In the genomic region with DNA sequence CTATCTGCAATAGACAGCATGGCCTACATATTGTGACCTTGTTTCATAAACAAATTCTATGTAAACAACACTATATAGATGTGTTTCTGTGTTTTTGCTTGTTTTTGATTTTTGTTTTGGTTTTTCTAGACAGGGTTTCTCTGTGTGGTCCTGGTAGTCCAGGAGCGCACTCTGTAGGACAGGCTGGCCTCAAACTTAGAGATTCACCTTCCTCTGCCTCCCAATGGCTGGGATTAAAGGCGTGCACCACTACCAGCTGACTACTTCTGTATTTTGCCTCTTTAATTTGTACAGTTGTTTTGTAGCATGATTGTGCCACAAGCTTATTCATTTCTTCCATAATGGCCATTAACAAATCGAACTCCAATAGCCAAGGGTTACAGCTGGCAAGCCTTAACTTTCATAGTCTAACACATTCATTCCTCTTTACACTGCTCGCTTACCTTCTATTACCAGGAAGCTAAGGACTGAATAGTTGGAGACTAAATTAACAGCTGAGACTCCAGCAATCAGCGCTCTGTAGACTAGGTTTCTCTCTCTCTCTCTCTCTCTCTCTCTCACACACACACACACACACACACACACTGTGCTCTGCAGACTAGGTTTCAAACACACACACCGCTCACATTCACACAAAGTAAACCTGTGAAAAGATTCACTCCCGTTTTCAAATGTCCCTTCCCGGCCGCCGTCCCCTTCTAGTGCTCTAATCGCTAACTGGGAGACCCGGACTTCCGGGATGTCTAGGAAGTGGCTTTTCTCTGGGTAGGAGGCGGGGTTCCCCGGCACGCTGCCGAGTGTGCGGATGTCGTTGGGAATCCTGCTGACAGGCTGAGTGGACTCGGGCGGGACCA, we compare ENCODE assay signal across 8 mouse cellular contexts. TPM values are rescaled to one million over a fixed set of nuclear protein-coding genes. Genes with fewer than 3 reads are reported as not detected.
DNase-seq lines count a peak whose midpoint lies in the region; ATAC-seq and TF ChIP-seq lines count a peak whose summit lies in the region.

A gene (plus strand): TSS at position 753 of the 854 bp plus-strand sequence.

- H3K9ac ChIP-seq in ES-Bruce4 (ENCODE audit: low read depth, poor library complexity, severe bottlenecking): peak within 1 kb of the TSS; percentile 84
- peak within 1 kb of the TSS; percentile 76 for H3K9ac ChIP-seq in forebrain, embryonic 14.5 days (ENCODE audit: low read length)
- H3K9ac ChIP-seq in neural tube, embryonic 15.5 days (replicated peaks): peak within 1 kb of the TSS; percentile 80

- no peaks in the 10 kb centered on the region for H3K9me3 ChIP-seq in ES-Bruce4 (replicated peaks; ENCODE audit: control insufficient read depth, insufficient read depth, low read length, poor library complexity, severe bottlenecking)
- H3K9me3 ChIP-seq in forebrain, embryonic 14.5 days (replicated peaks; ENCODE audit: control insufficient read depth, low read length): peaks cover 2% of the 10 kb centered on the region; the same call in 1 of the 2 replicates
- H3K9me3 ChIP-seq in neural tube, embryonic 15.5 days (replicated peaks): no peaks in the 10 kb centered on the region

- 4% methylated on average over 21 of the region's 21 CpGs for WGBS in forebrain, embryonic 14.5 days
- WGBS in neural tube, embryonic 15.5 days: 4% methylated on average over 21 of the region's 21 CpGs

- TF ChIP-seq CTCF in ES-Bruce4 (IDR thresholded peaks at IDR 0.05; ENCODE audit: low read depth, low read length): no peak

- H3K4me3 ChIP-seq in ES-Bruce4 (ENCODE audit: low read depth, low read length): peak within 1 kb of the TSS; percentile 99
- peak within 1 kb of the TSS; percentile 80 for H3K4me3 ChIP-seq in forebrain, embryonic 14.5 days (ENCODE audit: low read depth, low read length)
- H3K4me3 ChIP-seq in neural tube, embryonic 15.5 days (replicated peaks): peak within 1 kb of the TSS; percentile 85

- peaks cover 18% of the 10 kb centered on the region for H3K36me3 ChIP-seq in ES-Bruce4 (ENCODE audit: control insufficient read depth, insufficient read depth, low read length, poor library complexity, severe bottlenecking)
- H3K36me3 ChIP-seq in forebrain, embryonic 14.5 days (ENCODE audit: control insufficient read depth, insufficient read depth, low read length): peaks cover 45% of the 10 kb centered on the region
- H3K36me3 ChIP-seq in neural tube, embryonic 15.5 days: peaks cover 51% of the 10 kb centered on the region

- DNase-seq in forebrain, embryonic 14.5 days (ENCODE audit: low spot score): peak; percentile 97
- DNase-seq in heart, postnatal 14 days: peak; percentile 94 to 96
- DNase-seq in layer of hippocampus, adult 11-12 months (ENCODE audit: low spot score): peak; percentile 96
- DNase-seq in lung, adult 18-20 months: peak; percentile 96
- peak; percentile 94 for DNase-seq in testis, postnatal 14 days (ENCODE audit: low spot score)

- intact Hi-C loops in heart, postnatal 14 days (cut with DNase I): no loop called here

- peak within 1 kb of the TSS; percentile 91 for H3K4me2 ChIP-seq in forebrain, embryonic 14.5 days (ENCODE audit: low read length)
- H3K4me2 ChIP-seq in neural tube, embryonic 15.5 days: peak within 1 kb of the TSS; percentile 79

- no peaks in the 10 kb centered on the region for H3K27me3 ChIP-seq in ES-Bruce4 (ENCODE audit: control insufficient read depth, insufficient read depth, low read length, poor library complexity, severe bottlenecking)
- H3K27me3 ChIP-seq in forebrain, embryonic 14.5 days (replicated peaks; ENCODE audit: control insufficient read depth, insufficient read depth, low read length): no peaks in the 10 kb centered on the region
- H3K27me3 ChIP-seq in neural tube, embryonic 15.5 days (replicated peaks): no peaks in the 10 kb centered on the region

- H3K4me1 ChIP-seq in ES-Bruce4 (ENCODE audit: control insufficient read depth, insufficient read depth, low read length): no peaks in the 10 kb centered on the region
- H3K4me1 ChIP-seq in forebrain, embryonic 14.5 days (ENCODE audit: control insufficient read depth, insufficient read depth, low read length): peaks cover 18% of the 10 kb centered on the region
- H3K4me1 ChIP-seq in neural tube, embryonic 15.5 days: peaks cover 29% of the 10 kb centered on the region

- no peak for TF ChIP-seq POLR2A in ES-Bruce4 (IDR thresholded peaks at IDR 0.05; ENCODE audit: insufficient read depth, low read length)

- peak within 1 kb of the TSS; percentile 42; the same call in 1 of the 2 replicates for H3K27ac ChIP-seq in ES-Bruce4 (ENCODE audit: insufficient read depth, low read length)
- H3K27ac ChIP-seq in forebrain, embryonic 14.5 days (ENCODE audit: low read depth, low read length): peak within 1 kb of the TSS; percentile 45; the same call in 1 of the 2 replicates
- peak within 1 kb of the TSS; percentile 79 for H3K27ac ChIP-seq in neural tube, embryonic 15.5 days (replicated peaks)

- TF ChIP-seq EP300 in ES-Bruce4 (IDR thresholded peaks at IDR 0.05; ENCODE audit: insufficient read depth, low read depth, low read length): no peak

- peak; percentile 87 for ATAC-seq in cerebellum, adult (ENCODE audit: insufficient number of reproducible peaks, low FRiP score, low TSS enrichment)
- ATAC-seq in forebrain, embryonic 14.5 days: peak; percentile 97
- peak; percentile 90 for ATAC-seq in neural tube, embryonic 15.5 days (ENCODE audit: low FRiP score)

RNA-seq across cellular contexts. Expression of the gene that starts here (rescaled TPM):
- 15.7 and 16.2 TPM in 2 replicates for polyA plus RNA-seq in ES-Bruce4 (2011; ENCODE audit: insufficient read depth, insufficient read length, low read depth, missing spikeins)
- polyA plus RNA-seq in forebrain, embryonic 14.5 days (2014; fragmentation: Nextera tagmentation; extraction: Ambion mirVana): 6.1 and 10.9 TPM in 2 replicates
- total RNA-seq in heart, postnatal 14 days (2021): 1 to 10 TPM; 7.0 to 7.4 TPM
- 27.8 and 28.9 TPM in 2 replicates for polyA plus RNA-seq in neural tube, embryonic 15.5 days (2015; fragmentation: Nextera tagmentation; extraction: Ambion mirVana)

Comparison
In these comparisons a context has a peak if more than half of its experiments do, and no peak if none do; other contexts are left out.
1. Peak in every context shown above with its lines: DNase-seq, ATAC-seq, H3K4me3 ChIP-seq and H3K27ac ChIP-seq.